Mouse (Mus musculus): ENCODE results near the gene Itga9. TPM values are rescaled to one million over a fixed set of nuclear protein-coding genes. Genes with fewer than 3 reads are reported as not detected.

The Itga9 gene
- polyA plus RNA-seq, 1 experiment: 1.6 TPM

- 74% methylated on average over 2 of the region's 2 CpGs for WGBS
- H3K27ac ChIP-seq (ENCODE audit: insufficient read depth, low read length): no peak overlapping the region
Observed at GRCm38 (mm10) chr9:118928007-118928406, 321.5 kb downstream of the Itga9 start.

GRCm38 (mm10) chr9:118928656-118929055, 322.2 kb downstream of the Itga9 start:
- DNase-seq: no peak
- no peak overlapping the region for H3K4me3 ChIP-seq (replicated peaks; ENCODE audit: insufficient read depth, low read depth, low read length)

More at GRCm38 (mm10) chr9:118928007-118928406, 321.5 kb downstream of the Itga9 start:
- DNase-seq: no peak
- H3K27me3 ChIP-seq (ENCODE audit: control insufficient read depth, insufficient read depth, low read length): no peaks in the 10 kb centered on the region
- H3K4me3 ChIP-seq (replicated peaks; ENCODE audit: insufficient read depth, low read depth, low read length): no peak overlapping the region
- H3K4me1 ChIP-seq (ENCODE audit: control insufficient read depth, insufficient read depth, low read length): peaks cover 16% of the 10 kb centered on the region
- no peak for TF ChIP-seq CTCF (IDR thresholded peaks at IDR 0.05; ENCODE audit: borderline replicate concordance, insufficient read depth, low read depth, low read length)
- no peak for TF ChIP-seq POLR2A (IDR thresholded peaks at IDR 0.05; ENCODE audit: borderline replicate concordance, insufficient read depth, low read length)

GRCm38 (mm10) chr9:118930611-118931010, 324.1 kb downstream of the Itga9 start:
- Histone ChIP-seq H3K27me3 (ENCODE audit: control insufficient read depth, insufficient read depth, low read length) (no peaks in the 10 kb centered on the region), H3K4me1 (ENCODE audit: control insufficient read depth, insufficient read depth, low read length) (peaks cover 14% of the 10 kb centered on the region), H3K27ac (ENCODE audit: insufficient read depth, low read length) (no peak overlapping the region), H3K4me3 (replicated peaks; ENCODE audit: insufficient read depth, low read depth, low read length) (no peak overlapping the region)
- TF ChIP-seq CTCF (IDR thresholded peaks at IDR 0.05; ENCODE audit: borderline replicate concordance, insufficient read depth, low read depth, low read length) (no peak), POLR2A (IDR thresholded peaks at IDR 0.05; ENCODE audit: borderline replicate concordance, insufficient read depth, low read length) (no peak)
- no peak for DNase-seq
- 21% methylated on average over 9 of the region's 9 CpGs for WGBS

More at GRCm38 (mm10) chr9:118928656-118929055, 322.2 kb downstream of the Itga9 start:
- no peaks in the 10 kb centered on the region for H3K27me3 ChIP-seq (ENCODE audit: control insufficient read depth, insufficient read depth, low read length)
- H3K4me1 ChIP-seq (ENCODE audit: control insufficient read depth, insufficient read depth, low read length): peaks cover 16% of the 10 kb centered on the region
- WGBS: 70% methylated on average over 7 of the region's 7 CpGs
- TF ChIP-seq POLR2A (IDR thresholded peaks at IDR 0.05; ENCODE audit: borderline replicate concordance, insufficient read depth, low read length): no peak
- TF ChIP-seq CTCF (IDR thresholded peaks at IDR 0.05; ENCODE audit: borderline replicate concordance, insufficient read depth, low read depth, low read length): no peak
- H3K27ac ChIP-seq (ENCODE audit: insufficient read depth, low read length): no peak overlapping the region

- no peak for DNase-seq
- no peak overlapping the region for H3K27ac ChIP-seq (ENCODE audit: insufficient read depth, low read length)
- WGBS: 94% methylated on average over 9 of the region's 9 CpGs
- no peaks in the 10 kb centered on the region for H3K27me3 ChIP-seq (ENCODE audit: control insufficient read depth, insufficient read depth, low read length)
- no peak overlapping the region for H3K4me3 ChIP-seq (replicated peaks; ENCODE audit: insufficient read depth, low read depth, low read length)
- TF ChIP-seq POLR2A (IDR thresholded peaks at IDR 0.05; ENCODE audit: borderline replicate concordance, insufficient read depth, low read length): no peak
- H3K4me1 ChIP-seq (ENCODE audit: control insufficient read depth, insufficient read depth, low read length): peaks cover 10% of the 10 kb centered on the region
Observed at GRCm38 (mm10) chr9:118933800-118934199, 327.3 kb downstream of the Itga9 start.

- Histone ChIP-seq H3K27me3 (ENCODE audit: control insufficient read depth, insufficient read depth, low read length) (no peaks in the 10 kb centered on the region), H3K4me1 (ENCODE audit: control insufficient read depth, insufficient read depth, low read length) (peaks cover 10% of the 10 kb centered on the region), H3K4me3 (replicated peaks; ENCODE audit: insufficient read depth, low read depth, low read length) (no peak overlapping the region), H3K27ac (ENCODE audit: insufficient read depth, low read length) (no peak overlapping the region)
- TF ChIP-seq CTCF (IDR thresholded peaks at IDR 0.05; ENCODE audit: borderline replicate concordance, insufficient read depth, low read depth, low read length) (no peak), POLR2A (IDR thresholded peaks at IDR 0.05; ENCODE audit: borderline replicate concordance, insufficient read depth, low read length) (no peak)
- WGBS: 93% methylated on average over 12 of the region's 12 CpGs
- no peak for DNase-seq
Observed at GRCm38 (mm10) chr9:118934319-118934718, 327.8 kb downstream of the Itga9 start.

GRCm38 (mm10) chr9:118935098-118935497, 328.6 kb downstream of the Itga9 start:
- TF ChIP-seq CTCF (IDR thresholded peaks at IDR 0.05; ENCODE audit: borderline replicate concordance, insufficient read depth, low read depth, low read length) (no peak), POLR2A (IDR thresholded peaks at IDR 0.05; ENCODE audit: borderline replicate concordance, insufficient read depth, low read length) (no peak)

GRCm38 (mm10) chr9:118936071-118936470, 329.6 kb downstream of the Itga9 start:
- Histone ChIP-seq H3K27me3 (ENCODE audit: control insufficient read depth, insufficient read depth, low read length) (no peaks in the 10 kb centered on the region), H3K27ac (ENCODE audit: insufficient read depth, low read length) (no peak overlapping the region), H3K4me3 (replicated peaks; ENCODE audit: insufficient read depth, low read depth, low read length) (no peak overlapping the region), H3K4me1 (ENCODE audit: control insufficient read depth, insufficient read depth, low read length) (peaks cover 4% of the 10 kb centered on the region; the same call in 1 of the 2 replicates)
- no peak for DNase-seq
- WGBS: 54% methylated on average over 12 of the region's 12 CpGs
- no peak for TF ChIP-seq POLR2A (IDR thresholded peaks at IDR 0.05; ENCODE audit: borderline replicate concordance, insufficient read depth, low read length)
- no peak for TF ChIP-seq CTCF (IDR thresholded peaks at IDR 0.05; ENCODE audit: borderline replicate concordance, insufficient read depth, low read depth, low read length)

More at GRCm38 (mm10) chr9:118935098-118935497, 328.6 kb downstream of the Itga9 start:
- DNase-seq: no peak
- no peak overlapping the region for H3K4me3 ChIP-seq (replicated peaks; ENCODE audit: insufficient read depth, low read depth, low read length)
- H3K27me3 ChIP-seq (ENCODE audit: control insufficient read depth, insufficient read depth, low read length): no peaks in the 10 kb centered on the region
- no peak overlapping the region for H3K27ac ChIP-seq (ENCODE audit: insufficient read depth, low read length)
- WGBS: 86% methylated on average over 13 of the region's 13 CpGs
- peaks cover 10% of the 10 kb centered on the region for H3K4me1 ChIP-seq (ENCODE audit: control insufficient read depth, insufficient read depth, low read length)

GRCm38 (mm10) chr9:118937515-118937914, 331.0 kb downstream of the Itga9 start:
- Histone ChIP-seq H3K4me1 (ENCODE audit: control insufficient read depth, insufficient read depth, low read length) (peaks cover 4% of the 10 kb centered on the region; the same call in 1 of the 2 replicates), H3K27me3 (ENCODE audit: control insufficient read depth, insufficient read depth, low read length) (no peaks in the 10 kb centered on the region), H3K27ac (ENCODE audit: insufficient read depth, low read length) (no peak overlapping the region), H3K4me3 (replicated peaks; ENCODE audit: insufficient read depth, low read depth, low read length) (no peak overlapping the region)
- no peak for TF ChIP-seq POLR2A (IDR thresholded peaks at IDR 0.05; ENCODE audit: borderline replicate concordance, insufficient read depth, low read length)
- TF ChIP-seq CTCF (IDR thresholded peaks at IDR 0.05; ENCODE audit: borderline replicate concordance, insufficient read depth, low read depth, low read length): no peak
- 11% methylated on average over 3 of the region's 3 CpGs for WGBS
- peak in 1 of 2 experiments; percentile 45 for DNase-seq
